Comparison of ENCODE assay signal across 8 mouse cellular contexts in genomic region chr17:32786944-32787343, GRCm38 (mm10). TPM values are rescaled to one million over a fixed set of nuclear protein-coding genes. Genes with fewer than 3 reads are reported as not detected.
DNase-seq lines count a peak whose midpoint lies in the region; ATAC-seq and TF ChIP-seq lines count a peak whose summit lies in the region.

No protein-coding gene starts in this region.

- no peak for TF ChIP-seq CTCF in kidney, postnatal 0 days (IDR thresholded peaks at IDR 0.05; ENCODE audit: low read depth)
- no peak for TF ChIP-seq CTCF in bone marrow macrophage, adult 2 months (IDR thresholded peaks at IDR 0.05; ENCODE audit: low read depth, low read length)
- no peak for TF ChIP-seq CTCF in midbrain, postnatal 0 days (IDR thresholded peaks at IDR 0.05)

- H3K4me3 ChIP-seq in kidney, postnatal 0 days (replicated peaks; ENCODE audit: low read depth, low read length), result peak overlapping the region; percentile 94
- peak overlapping the region; percentile 99 for H3K4me3 ChIP-seq in bone marrow macrophage, adult 2 months (ENCODE audit: insufficient read depth, low read length)
- H3K4me3 ChIP-seq in hindbrain, embryonic 16.5 days (ENCODE audit: low read length), result peak overlapping the region; percentile 84
- H3K4me3 ChIP-seq in midbrain, postnatal 0 days (ENCODE audit: low read depth, low read length), result peak overlapping the region; percentile 86

- ATAC-seq in kidney, postnatal 0 days (replicated peaks; ENCODE audit: low FRiP score, low read depth), result no peak
- ATAC-seq in hindbrain, embryonic 16.5 days, result no peak
- no peak for ATAC-seq in midbrain, postnatal 0 days (ENCODE audit: low FRiP score)

- no peak for TF ChIP-seq POLR2A in bone marrow macrophage, adult 2 months (IDR thresholded peaks at IDR 0.05; ENCODE audit: borderline replicate concordance, low read depth, low read length)

- peaks cover 18% of the 10 kb centered on the region for H3K4me1 ChIP-seq in kidney, postnatal 0 days (replicated peaks; ENCODE audit: insufficient read depth, low read length)
- H3K4me1 ChIP-seq in bone marrow macrophage, adult 2 months (ENCODE audit: control insufficient read depth, insufficient read depth, low read length), result peaks cover 15% of the 10 kb centered on the region
- peaks cover 20% of the 10 kb centered on the region for H3K4me1 ChIP-seq in hindbrain, embryonic 16.5 days (ENCODE audit: control insufficient read depth, insufficient read depth, low read depth, low read length)
- peaks cover 6% of the 10 kb centered on the region; the same call in 1 of the 2 replicates for H3K4me1 ChIP-seq in midbrain, postnatal 0 days (ENCODE audit: insufficient read depth, low read length)

- DNase-seq in kidney, postnatal 0 days (ENCODE audit: low spot score), result no peak
- no peak for DNase-seq in kidney, postnatal 25 days
- no peak for DNase-seq in midbrain, postnatal 0 days (ENCODE audit: low spot score)
- no peak for DNase-seq in embryo, embryonic 11 days
- DNase-seq in spleen, postnatal 14 days (ENCODE audit: low spot score in 2 of 2), result no peak
- DNase-seq in cerebellum, postnatal 25 days, result no peak

- H3K27ac ChIP-seq in kidney, postnatal 0 days, result no peak overlapping the region
- H3K27ac ChIP-seq in bone marrow macrophage, adult 2 months (ENCODE audit: insufficient read depth, low read depth, low read length), result no peak overlapping the region
- no peak overlapping the region for H3K27ac ChIP-seq in hindbrain, embryonic 16.5 days (ENCODE audit: low read depth, low read length)
- no peak overlapping the region for H3K27ac ChIP-seq in midbrain, postnatal 0 days (ENCODE audit: low read depth, low read length)

- WGBS in kidney, postnatal 0 days, result 51% methylated on average over 6 of the region's 6 CpGs
- 66% methylated on average over 6 of the region's 6 CpGs for whole genome bisulfite sequencing in hindbrain, embryonic 16.5 days
- 79% methylated on average over 6 of the region's 6 CpGs for WGBS in midbrain, postnatal 0 days

- no peaks in the 10 kb centered on the region for H3K9me3 ChIP-seq in kidney, postnatal 0 days (replicated peaks; ENCODE audit: low read length)
- no peaks in the 10 kb centered on the region for H3K9me3 ChIP-seq in hindbrain, embryonic 16.5 days (ENCODE audit: control insufficient read depth, low read length)
- no peaks in the 10 kb centered on the region for H3K9me3 ChIP-seq in midbrain, postnatal 0 days (ENCODE audit: low read length)

- H3K36me3 ChIP-seq in kidney, postnatal 0 days (ENCODE audit: insufficient read depth, low read length), result no peaks in the 10 kb centered on the region
- peaks cover 12% of the 10 kb centered on the region for H3K36me3 ChIP-seq in hindbrain, embryonic 16.5 days (ENCODE audit: control insufficient read depth, insufficient read depth, low read length)
- H3K36me3 ChIP-seq in midbrain, postnatal 0 days (ENCODE audit: insufficient read depth, low read length), result peaks cover 3% of the 10 kb centered on the region; the same call in 1 of the 2 replicates

- peak overlapping the region; percentile 95 for H3K9ac ChIP-seq in kidney, postnatal 0 days (ENCODE audit: low read depth, low read length)
- peak overlapping the region; percentile 92; the same call in 1 of the 2 replicates for H3K9ac ChIP-seq in hindbrain, embryonic 16.5 days (ENCODE audit: low read depth, low read length)
- H3K9ac ChIP-seq in midbrain, postnatal 0 days (replicated peaks; ENCODE audit: low read length, poor library complexity, severe bottlenecking), result peak overlapping the region; percentile 97; the same call in 1 of the 2 replicates

- peak overlapping the region; percentile 65 for H3K4me2 ChIP-seq in kidney, postnatal 0 days (ENCODE audit: low read length)
- H3K4me2 ChIP-seq in hindbrain, embryonic 16.5 days (ENCODE audit: low read length), result peak overlapping the region; percentile 65
- H3K4me2 ChIP-seq in midbrain, postnatal 0 days (ENCODE audit: low read depth, low read length, poor library complexity, severe bottlenecking), result peak overlapping the region; percentile 64

- no peaks in the 10 kb centered on the region for H3K27me3 ChIP-seq in kidney, postnatal 0 days (ENCODE audit: insufficient read depth, low read length)
- H3K27me3 ChIP-seq in hindbrain, embryonic 16.5 days (replicated peaks; ENCODE audit: control insufficient read depth, insufficient read depth, low read length), result no peaks in the 10 kb centered on the region
- H3K27me3 ChIP-seq in midbrain, postnatal 0 days (ENCODE audit: insufficient read depth, low read length), result no peaks in the 10 kb centered on the region

RNA-seq across cellular contexts. Expression of gene Zfp871, which starts 1.1 kb away (rescaled TPM):
- 31.3 and 33.4 TPM in 2 replicates for polyA plus RNA-seq in kidney, postnatal 0 days (2015; fragmentation: Nextera tagmentation; extraction: Ambion mirVana)
- 44.6 and 47.2 TPM in 2 replicates for polyA plus RNA-seq in bone marrow macrophage, adult 2 months (2012; ENCODE audit: insufficient read depth, insufficient read length, missing spikeins)
- 35.9 and 41.2 TPM in 2 replicates for polyA plus RNA-seq in hindbrain, embryonic 16.5 days (2015; fragmentation: Nextera tagmentation; extraction: Ambion mirVana)
- total RNA-seq in midbrain, postnatal 0 days (2014; rRNA removed), result 34.5 and 41.4 TPM in 2 replicates
- polyA plus RNA-seq in midbrain, postnatal 0 days (2015; fragmentation: Nextera tagmentation; extraction: Ambion mirVana), result 41.8 and 46.7 TPM in 2 replicates

RNA-seq across cellular contexts. Expression of gene Zfp811, which starts 22.8 kb away (rescaled TPM):
- 0.64 and 0.99 TPM in 2 replicates for polyA plus RNA-seq in kidney, postnatal 0 days (2015; fragmentation: Nextera tagmentation; extraction: Ambion mirVana)
- 0.68 and 0.82 TPM in 2 replicates for polyA plus RNA-seq in bone marrow macrophage, adult 2 months (2012; ENCODE audit: insufficient read depth, insufficient read length, missing spikeins)
- 45.5 and 48.7 TPM in 2 replicates for polyA plus RNA-seq in hindbrain, embryonic 16.5 days (2015; fragmentation: Nextera tagmentation; extraction: Ambion mirVana)
- total RNA-seq in midbrain, postnatal 0 days (2014; rRNA removed), result 17.9 and 20.9 TPM in 2 replicates
- 22.9 and 26.0 TPM in 2 replicates for polyA plus RNA-seq in midbrain, postnatal 0 days (2015; fragmentation: Nextera tagmentation; extraction: Ambion mirVana)

RNA-seq across cellular contexts. Expression of gene Zfp799, which starts 43.1 kb away (rescaled TPM):
- 9.4 and 9.8 TPM in 2 replicates for polyA plus RNA-seq in kidney, postnatal 0 days (2015; fragmentation: Nextera tagmentation; extraction: Ambion mirVana)
- polyA plus RNA-seq in bone marrow macrophage, adult 2 months (2012; ENCODE audit: insufficient read depth, insufficient read length, missing spikeins), result 9.2 and 9.6 TPM in 2 replicates
- polyA plus RNA-seq in hindbrain, embryonic 16.5 days (2015; fragmentation: Nextera tagmentation; extraction: Ambion mirVana), result 13.2 and 17.8 TPM in 2 replicates
- total RNA-seq in midbrain, postnatal 0 days (2014; rRNA removed), result 16.3 and 38.0 TPM in 2 replicates
- polyA plus RNA-seq in midbrain, postnatal 0 days (2015; fragmentation: Nextera tagmentation; extraction: Ambion mirVana), result 9.0 and 12.6 TPM in 2 replicates

Comparison
In these comparisons a context has a peak if more than half of its experiments do, and no peak if none do; other contexts are left out.
1. RNA of gene Zfp811, which starts 22.8 kb away (polyA plus RNA-seq): 45.5 to 48.7 TPM in hindbrain, embryonic 16.5 days and 22.9 to 26.0 TPM in midbrain, postnatal 0 days; 0.68 to 0.82 TPM in bone marrow macrophage, adult 2 months and 0.64 to 0.99 TPM in kidney, postnatal 0 days; every median in the first group is over 10 times any median in the second.
2. Peak in every context shown above with its lines, with median percentiles within 50 percentile points of each other: H3K4me2 ChIP-seq, H3K4me3 ChIP-seq and H3K9ac ChIP-seq.